Mouse (Mus musculus) macrophage (primary cell): ENCODE measurements around the gene Gm49318. TPM values are rescaled to one million over a fixed set of nuclear protein-coding genes. Genes with fewer than 3 reads are reported as not detected.

Experiments used
- H3K27ac ChIP-seq: fragments of 350-480 bp; formaldehyde crosslinking; 2 replicates; pipeline ENCODE4 v1.9.0; 2021
- H3K36me3 ChIP-seq: fragments of 350-480 bp; formaldehyde crosslinking; 2 replicates; pipeline ENCODE4 v1.9.0; 2021; ENCODE audit errors: inconsistent target
- H3K4me3 ChIP-seq: fragments of 350-480 bp; formaldehyde crosslinking; 2 replicates; pipeline ENCODE4 v1.9.0; 2021; ENCODE audit errors: inconsistent target
- H3K79me2 ChIP-seq: fragments of 350-480 bp; formaldehyde crosslinking; 2 replicates; pipeline ENCODE4 v1.9.0; 2021; ENCODE audit errors: inconsistent target
- WGBS: methylation state at CpG from one replicate; pipeline ENCODE4 v1.1.7; 2026; ENCODE audit warnings: inconsistent platforms; ENCODE audit not compliant: missing documents; 5-methylcytosine and 5-hydroxymethylcytosine counted together
- polyA plus RNA-seq: library from polyadenylated mRNA; stranded (reverse); fragments of 250-400 nt; gene quantifications from 3 replicates; pipeline ENCODE4 v1.2.4, GENCODE M21; 2018; ENCODE audit warnings: inconsistent platforms

Gm49318 gene
- polyA plus RNA-seq, 1 experiment from 2014 or later, result not detected

DNA sequence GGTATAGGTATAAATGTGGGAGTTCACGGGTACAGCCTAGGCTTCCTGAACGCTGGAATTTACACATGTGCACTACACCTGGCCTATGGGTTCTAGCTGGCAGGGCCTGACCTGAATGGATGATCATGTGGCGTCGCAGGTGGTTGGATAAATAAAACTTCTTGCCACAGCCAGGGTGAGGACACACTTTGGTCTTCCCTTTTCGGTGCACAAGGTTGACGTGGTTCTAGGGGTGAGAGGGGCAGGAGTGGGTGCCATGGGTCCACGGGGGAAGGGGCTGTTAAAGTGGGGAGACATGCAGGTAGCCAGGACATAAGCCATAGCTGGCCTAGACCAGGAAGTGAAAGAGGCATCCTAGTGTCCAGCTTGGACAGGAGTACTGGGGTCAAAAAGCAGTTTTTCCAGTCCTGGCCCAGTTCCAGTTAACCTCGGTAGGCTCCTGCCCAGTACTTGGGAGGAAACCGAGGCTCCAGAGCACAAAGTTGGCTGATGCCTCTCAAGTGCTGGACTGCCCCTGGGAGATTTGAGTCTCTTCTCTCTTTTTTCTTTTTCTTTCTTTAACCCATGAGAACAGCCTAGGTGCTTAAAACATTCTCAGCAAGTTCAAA, 14.7 kb downstream of the Gm49318 start:
- no peaks in the 10 kb centered on the region for H3K36me3 ChIP-seq
- 87% methylated on average over 9 of the region's 9 CpGs for WGBS
- H3K79me2 ChIP-seq, result no peaks in the 10 kb centered on the region
- no peak overlapping the region for H3K27ac ChIP-seq
- no peak overlapping the region for H3K4me3 ChIP-seq

DNA sequence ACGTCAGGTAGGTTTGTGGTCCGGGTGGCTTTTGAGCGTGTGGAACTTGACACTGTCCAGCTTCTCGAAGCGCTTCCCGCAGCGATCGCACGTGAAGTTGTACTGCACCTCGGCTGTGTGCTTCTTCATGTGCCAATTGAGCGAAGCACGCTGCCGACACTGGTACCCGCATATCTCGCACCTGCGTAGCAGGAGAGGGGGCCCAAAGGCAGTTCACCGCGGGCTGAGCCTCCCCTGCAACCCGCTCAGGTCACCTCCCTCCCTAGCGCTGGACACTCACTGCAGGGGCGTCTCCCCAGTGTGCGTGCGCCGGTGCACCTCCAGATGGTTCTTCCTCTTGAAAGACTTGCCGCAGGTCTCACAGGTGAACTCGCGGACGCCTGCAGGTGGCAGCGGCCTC, 15.3 kb downstream of the Gm49318 start:
- Histone ChIP-seq H3K4me3 (no peak overlapping the region), H3K36me3 (no peaks in the 10 kb centered on the region), H3K79me2 (no peaks in the 10 kb centered on the region), H3K27ac (no peak overlapping the region)
- 58% methylated on average over 25 of the region's 29 CpGs for WGBS

DNA sequence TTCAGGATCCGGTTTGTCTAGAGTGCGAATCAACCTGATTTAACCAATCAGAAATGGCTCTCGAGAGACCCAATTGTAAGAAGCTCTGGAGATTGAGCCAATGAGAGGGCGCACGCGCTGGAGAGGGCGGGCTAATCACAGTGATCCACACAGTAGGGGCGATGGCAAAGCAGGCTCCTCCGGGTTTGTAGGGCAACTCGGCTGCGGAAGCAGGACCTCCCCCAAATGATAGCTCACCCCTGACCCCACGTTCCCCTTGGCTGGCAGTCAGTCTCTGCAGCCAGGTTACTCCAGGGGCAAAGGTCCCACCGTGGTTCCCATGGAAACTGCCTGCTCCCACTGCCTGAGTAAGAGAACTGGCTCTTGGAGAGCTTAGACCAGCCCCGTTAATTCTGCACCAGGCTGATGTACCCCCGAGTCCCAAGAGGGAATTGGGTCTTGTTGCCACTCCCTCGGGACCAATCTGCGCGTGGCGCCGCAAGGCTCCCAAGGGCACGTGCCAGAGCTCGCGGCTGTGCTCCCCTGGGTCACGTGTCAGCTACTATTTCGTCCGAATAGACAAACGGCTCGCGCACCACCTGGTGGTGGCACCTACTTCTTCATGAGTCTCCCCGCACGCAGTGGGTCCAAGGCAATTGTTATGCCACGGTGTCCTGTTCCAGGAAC, 16.5 kb downstream of the Gm49318 start:
- Histone ChIP-seq H3K27ac (no peak overlapping the region), H3K79me2 (no peaks in the 10 kb centered on the region), H3K4me3 (no peak overlapping the region), H3K36me3 (no peaks in the 10 kb centered on the region)
- WGBS, result 5% methylated on average over 30 of the region's 32 CpGs

DNA sequence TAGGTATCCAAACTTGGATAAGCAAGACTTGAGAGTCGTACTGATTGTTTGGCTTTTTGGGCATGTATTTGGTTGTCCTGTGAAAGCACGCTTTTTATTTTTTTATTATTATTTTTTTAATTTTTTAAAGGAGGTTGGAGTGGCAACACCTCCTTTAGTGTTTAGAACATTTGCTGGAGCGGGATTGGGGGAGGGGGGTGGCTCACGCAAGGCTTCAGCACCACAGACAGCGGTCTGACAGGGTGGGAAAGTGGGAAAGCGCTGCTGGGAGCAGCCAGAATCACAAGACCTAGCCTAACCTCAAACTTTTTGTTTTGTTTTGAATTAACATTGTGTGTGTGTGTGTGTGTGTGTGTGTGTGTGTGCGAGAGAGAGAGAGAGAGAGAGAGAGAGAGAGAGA, 17.4 kb downstream of the Gm49318 start:
- H3K36me3 ChIP-seq, result no peaks in the 10 kb centered on the region
- H3K27ac ChIP-seq, result no peak overlapping the region
- no peak overlapping the region for H3K4me3 ChIP-seq
- no peaks in the 10 kb centered on the region for H3K79me2 ChIP-seq
- 36% methylated on average over 6 of the region's 7 CpGs for WGBS

DNA sequence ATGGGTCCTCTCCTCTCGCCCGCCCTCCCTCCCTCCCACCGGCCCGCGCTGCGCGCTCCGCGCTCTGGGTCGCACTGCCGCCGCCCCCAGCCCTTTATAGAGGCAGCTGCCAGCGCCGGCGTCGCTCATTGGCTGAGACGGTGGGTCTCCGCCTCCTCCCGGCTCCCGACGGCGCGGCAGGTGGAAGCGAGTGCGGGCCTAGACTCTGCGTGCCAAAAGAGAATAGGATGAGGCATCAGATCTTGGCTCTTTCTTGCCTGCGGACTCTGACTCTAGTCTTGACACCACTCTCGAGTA, 19.2 kb downstream of the Gm49318 start, which contains the start of gene Elavl3:
Gene Elavl3 (minus strand): TSS at position 66 of the 297 bp plus-strand sequence.
- Histone ChIP-seq H3K36me3 (no peaks in the 10 kb centered on the region), H3K27ac (no peak within 1 kb of the TSS), H3K79me2 (no peaks in the 10 kb centered on the region), H3K4me3 (no peak within 1 kb of the TSS)
- 4% methylated on average over 28 of the region's 28 CpGs for whole genome bisulfite sequencing

DNA sequence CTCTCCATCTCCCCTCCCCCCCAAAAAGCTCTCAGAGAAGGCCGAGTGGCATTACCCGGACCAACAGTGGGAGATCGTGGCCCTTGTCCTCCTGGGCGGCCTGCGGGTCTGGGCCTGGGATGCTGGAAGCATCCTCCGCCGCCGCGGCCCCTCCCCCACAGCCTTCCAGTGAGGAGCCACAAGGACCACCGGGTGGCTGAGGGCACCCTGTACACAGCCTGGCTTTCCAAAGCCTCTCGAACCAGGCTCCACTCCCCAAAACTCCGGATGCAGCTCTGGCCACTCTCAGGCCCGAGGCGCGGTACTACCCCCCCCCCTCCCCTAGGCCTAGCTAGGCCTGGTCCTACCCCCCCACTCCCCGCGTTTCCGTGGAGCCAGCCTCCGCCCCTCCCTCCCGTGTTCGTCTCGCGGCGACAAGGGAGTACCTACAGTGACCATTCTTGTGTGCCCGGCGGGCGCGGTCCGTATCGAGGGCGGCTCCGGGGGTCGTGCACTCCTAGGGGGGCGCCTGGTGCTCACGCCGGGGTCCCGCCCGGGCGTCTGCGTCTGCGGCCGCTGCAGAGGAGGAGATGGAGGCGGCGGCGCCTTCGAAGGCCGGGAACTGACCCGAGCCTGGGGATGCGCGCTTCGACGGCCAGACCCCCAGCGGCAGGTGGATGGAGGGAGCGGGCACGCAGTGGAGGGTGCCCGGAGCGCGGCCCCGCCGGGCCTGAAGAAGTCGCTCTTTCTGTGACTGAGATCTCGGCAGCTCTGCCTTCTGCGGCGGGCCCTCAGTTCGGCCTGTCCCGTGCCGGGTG, 19.7 kb downstream of the Gm49318 start:
- no peak overlapping the region for H3K27ac ChIP-seq
- 4% methylated on average over 54 of the region's 67 CpGs for WGBS
- no peaks in the 10 kb centered on the region for H3K36me3 ChIP-seq
- H3K79me2 ChIP-seq, result no peaks in the 10 kb centered on the region
- no peak overlapping the region for H3K4me3 ChIP-seq

DNA sequence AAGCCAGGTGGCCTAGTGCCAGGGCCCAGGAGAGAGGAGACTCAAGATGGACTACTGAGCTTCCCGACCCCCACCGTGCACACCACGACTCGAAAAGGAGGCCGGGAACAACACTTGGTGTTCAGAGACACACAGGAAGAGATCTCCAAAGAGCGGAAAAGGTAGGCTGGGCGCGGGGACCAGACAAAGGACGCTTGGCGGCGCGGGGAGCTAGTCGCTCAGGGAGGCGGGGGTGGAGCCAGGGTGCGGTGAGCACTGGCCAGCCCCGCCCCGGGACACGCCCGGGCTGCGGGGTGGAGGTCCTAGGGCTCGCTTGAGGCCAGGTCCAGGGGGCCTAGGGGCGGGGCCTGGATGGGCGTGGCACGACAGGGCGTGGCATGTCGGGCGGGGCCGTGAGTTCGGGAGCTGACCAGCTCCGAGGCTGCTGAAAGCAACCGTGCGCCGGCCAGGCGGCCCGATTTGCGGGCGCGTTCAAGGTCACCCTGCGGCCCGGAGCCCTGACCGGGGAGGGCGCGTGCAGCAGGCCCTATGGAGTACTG, 20.6 kb downstream of the Gm49318 start:
- no peaks in the 10 kb centered on the region for H3K36me3 ChIP-seq
- no peaks in the 10 kb centered on the region for H3K79me2 ChIP-seq
- no peak overlapping the region for H3K4me3 ChIP-seq
- 3% methylated on average over 43 of the region's 43 CpGs for WGBS
- H3K27ac ChIP-seq, result no peak overlapping the region

DNA sequence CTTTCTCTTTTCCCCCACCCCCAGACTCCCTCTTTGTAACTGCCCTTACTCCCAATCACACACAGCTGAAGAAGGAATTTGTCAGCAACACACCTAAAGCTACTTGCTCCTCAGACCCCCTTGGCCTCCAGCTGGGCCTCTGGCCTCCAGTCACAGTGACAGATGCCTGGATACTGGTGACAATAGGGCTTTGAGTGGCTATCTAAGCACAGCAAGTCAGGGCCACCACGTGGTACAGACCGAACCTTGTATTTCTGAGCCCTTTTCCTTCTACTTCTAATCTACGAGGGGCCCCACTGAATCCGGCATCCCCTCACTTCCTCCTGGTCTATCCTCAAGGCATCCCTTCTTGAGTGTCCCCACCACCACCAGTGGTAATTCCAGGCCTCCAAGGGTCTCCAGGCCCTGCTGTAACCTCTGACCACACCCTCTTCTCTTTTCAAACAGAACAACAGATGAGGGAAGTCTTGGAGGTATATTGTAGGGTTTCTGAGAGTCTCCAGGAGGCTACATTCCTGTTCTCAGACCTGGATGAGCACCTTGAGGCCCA, 21.3 kb downstream of the Gm49318 start:
- no peaks in the 10 kb centered on the region for H3K36me3 ChIP-seq
- H3K79me2 ChIP-seq, result no peaks in the 10 kb centered on the region
- WGBS, result 53% methylated on average over 4 of the region's 4 CpGs
- no peak overlapping the region for H3K27ac ChIP-seq
- H3K4me3 ChIP-seq, result no peak overlapping the region

DNA sequence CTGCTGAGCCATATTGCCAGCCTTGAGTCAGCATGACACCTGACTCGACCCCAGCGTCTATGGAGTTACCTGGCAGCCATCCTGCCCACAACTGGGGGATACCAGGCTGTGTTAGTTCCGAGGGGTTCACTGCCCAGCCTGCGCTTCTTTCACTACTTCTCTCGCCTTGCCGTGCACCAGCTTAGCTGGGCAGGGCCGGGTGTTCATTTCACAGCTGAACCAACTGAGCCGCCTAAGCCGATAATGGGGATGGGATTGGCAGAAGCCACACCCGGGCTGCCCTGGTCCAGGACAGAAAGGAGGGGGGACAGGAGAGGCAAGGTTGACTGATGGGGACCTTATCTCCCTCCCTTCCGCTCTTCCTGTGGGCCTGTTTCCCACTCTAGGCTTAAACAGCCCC, 21.7 kb downstream of the Gm49318 start:
- 86% methylated on average over 11 of the region's 11 CpGs for WGBS
- Histone ChIP-seq H3K4me3 (no peak overlapping the region), H3K27ac (no peak overlapping the region), H3K36me3 (no peaks in the 10 kb centered on the region), H3K79me2 (no peaks in the 10 kb centered on the region)

DNA sequence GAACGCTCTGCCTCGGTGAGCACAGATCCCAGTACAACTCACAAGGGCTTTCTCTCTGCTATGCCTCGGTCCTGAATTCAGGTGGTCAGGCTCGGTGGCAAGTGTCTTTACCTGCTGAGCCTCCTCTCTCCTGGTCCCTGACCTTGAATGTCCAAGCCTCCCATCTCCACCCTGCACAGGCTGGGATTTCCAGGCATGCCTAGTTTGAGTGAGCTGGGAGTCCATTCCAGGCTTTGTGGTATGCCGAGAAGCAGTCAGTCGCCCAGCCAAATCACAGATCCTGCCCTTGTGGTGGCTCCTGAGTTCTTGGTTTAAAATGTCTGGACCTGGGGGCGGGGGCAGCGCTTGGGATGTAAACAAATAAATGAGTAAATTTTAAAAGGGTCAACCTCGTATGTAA, 23.7 kb downstream of the Gm49318 start:
- WGBS, result 70% methylated on average over 9 of the region's 9 CpGs
- Histone ChIP-seq H3K79me2 (no peaks in the 10 kb centered on the region), H3K36me3 (no peaks in the 10 kb centered on the region), H3K4me3 (no peak overlapping the region), H3K27ac (no peak overlapping the region)

DNA sequence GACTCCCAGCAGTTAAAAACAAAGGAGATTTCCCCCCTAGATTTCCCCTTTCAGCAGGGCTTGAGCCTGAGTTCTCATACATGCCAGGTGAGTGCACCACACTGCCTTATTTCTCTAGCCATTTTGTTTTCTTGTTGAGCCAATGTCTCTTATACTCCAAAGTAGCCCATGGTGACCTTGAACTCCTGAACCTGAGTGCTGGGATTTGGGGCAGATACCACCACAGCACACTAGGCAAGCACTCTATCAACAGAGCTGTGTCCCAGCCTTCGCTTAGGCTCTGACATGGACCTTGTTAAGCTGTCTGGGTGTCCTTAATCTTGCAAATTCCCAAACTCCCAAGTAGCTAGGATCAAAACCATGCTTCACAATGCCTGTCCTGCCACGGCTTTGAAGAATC, 29.2 kb downstream of the Gm49318 start:
- WGBS, result 82% methylated on average over 2 of the region's 2 CpGs
- Histone ChIP-seq H3K4me3 (no peak overlapping the region), H3K27ac (no peak overlapping the region), H3K36me3 (no peaks in the 10 kb centered on the region), H3K79me2 (no peaks in the 10 kb centered on the region)

DNA sequence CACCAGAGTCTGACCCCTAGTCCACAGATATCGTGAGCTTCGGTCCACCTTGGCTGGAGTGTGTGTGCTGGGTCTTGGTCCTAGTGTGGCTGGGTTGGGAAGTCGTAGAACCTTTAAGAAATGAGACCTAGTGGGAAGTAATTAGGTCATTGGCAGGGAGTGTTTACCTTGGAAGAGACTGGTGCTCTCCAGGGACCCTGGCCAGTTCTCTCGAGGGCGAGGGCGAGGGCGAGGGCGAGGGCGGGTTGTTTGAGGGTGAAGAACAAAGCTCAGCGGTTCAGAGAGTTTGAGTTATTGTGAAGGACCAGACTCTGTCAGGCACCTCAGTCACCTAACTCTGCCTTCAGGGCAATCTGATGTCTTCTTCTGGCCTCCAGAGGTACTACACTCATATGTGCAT, 33.2 kb downstream of the Gm49318 start:
- WGBS, result 83% methylated on average over 9 of the region's 10 CpGs
- Histone ChIP-seq H3K79me2 (no peaks in the 10 kb centered on the region), H3K36me3 (no peaks in the 10 kb centered on the region), H3K4me3 (no peak overlapping the region), H3K27ac (no peak overlapping the region)

DNA sequence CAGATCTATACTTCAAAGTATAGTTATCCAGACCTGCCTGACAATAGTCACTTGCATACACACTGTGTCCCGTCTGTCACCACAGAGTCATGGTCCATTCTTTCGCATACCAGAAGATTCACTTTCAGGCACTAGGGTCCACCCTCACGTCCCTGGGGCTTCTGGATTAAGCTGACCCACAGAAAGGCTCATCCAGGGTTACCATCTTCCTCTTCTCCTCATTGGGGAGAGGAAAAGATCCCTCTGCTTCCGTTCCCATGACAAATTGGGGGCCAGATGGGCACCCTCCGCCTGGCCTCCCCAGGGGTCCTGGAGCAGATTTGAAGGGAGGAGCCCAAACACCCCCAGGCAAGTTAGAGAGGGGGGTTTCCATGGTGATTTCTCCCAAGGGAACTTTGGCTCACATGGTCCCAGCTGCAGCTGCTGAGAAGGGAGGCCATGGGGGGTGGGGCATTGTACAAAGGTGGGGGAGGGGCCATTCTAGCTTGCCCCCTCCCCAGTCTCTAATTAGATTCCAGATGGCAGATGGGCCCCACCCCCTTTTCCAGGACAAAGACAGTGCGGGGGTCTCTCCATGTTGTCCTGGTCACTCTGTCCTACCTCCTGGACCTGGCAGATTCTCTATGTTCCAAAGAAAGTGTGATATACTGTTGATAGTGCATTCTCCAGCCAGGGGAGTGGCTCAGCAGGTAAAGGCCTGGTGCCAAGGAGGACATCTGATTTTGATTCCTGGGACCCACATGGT, 35.6 kb downstream of the Gm49318 start:
- Histone ChIP-seq H3K36me3 (no peaks in the 10 kb centered on the region), H3K4me3 (no peak overlapping the region), H3K27ac (no peak overlapping the region), H3K79me2 (no peaks in the 10 kb centered on the region)
- 80% methylated on average over 6 of the region's 6 CpGs for whole genome bisulfite sequencing

DNA sequence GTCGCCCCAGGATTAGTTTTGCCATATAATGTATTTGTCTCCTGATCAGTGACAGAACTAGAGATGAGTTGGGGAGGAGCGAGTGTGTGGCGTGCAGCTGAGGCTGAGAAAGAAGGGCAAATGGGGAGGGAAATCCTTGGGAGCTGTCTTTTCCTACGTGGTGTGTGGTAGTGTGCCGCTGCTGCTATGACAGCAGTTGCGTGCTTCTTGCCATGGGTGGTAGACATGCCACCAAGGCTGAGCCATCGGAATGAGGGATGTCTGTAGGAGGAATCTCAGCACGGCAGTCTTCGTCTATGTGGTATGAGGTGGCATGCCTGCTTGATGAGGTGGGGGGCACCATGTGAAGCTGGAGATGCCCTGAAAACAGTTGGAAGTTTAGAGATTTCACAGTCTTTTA, 40.7 kb downstream of the Gm49318 start:
- H3K79me2 ChIP-seq, result no peaks in the 10 kb centered on the region
- 94% methylated on average over 9 of the region's 9 CpGs for WGBS

More for the DNA sequence above, 40.7 kb downstream of the Gm49318 start:
- H3K36me3 ChIP-seq, result no peaks in the 10 kb centered on the region
- H3K27ac ChIP-seq, result no peak overlapping the region
- no peak overlapping the region for H3K4me3 ChIP-seq
